ENCODE assay signal across 8 mouse cellular contexts in the genomic region with DNA sequence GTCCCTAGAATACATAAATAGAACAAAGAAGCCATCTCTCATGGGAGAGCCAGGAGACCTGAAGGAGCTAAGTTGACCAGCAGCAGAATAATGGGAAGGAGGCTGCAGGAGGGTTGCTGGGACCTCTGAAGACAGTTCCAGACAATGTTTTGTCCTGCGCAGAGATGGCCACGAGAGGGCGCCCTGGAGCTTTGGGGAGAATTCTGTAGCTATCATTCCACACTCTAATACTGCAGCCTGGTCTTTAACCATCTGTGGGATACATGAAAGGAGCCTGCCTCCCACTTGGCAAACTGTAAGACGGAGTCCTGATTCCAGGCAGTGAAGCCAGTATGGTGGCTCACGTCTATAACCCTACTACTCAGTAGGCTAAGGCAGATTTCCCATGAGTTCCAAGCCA. TPM values are rescaled to one million over a fixed set of nuclear protein-coding genes. Genes with fewer than 3 reads are reported as not detected.
A peak's percentile ranks its signal among the peaks of the same experiment; 100 is the strongest.
DNase-seq lines count a peak whose midpoint lies in the region; ATAC-seq and TF ChIP-seq lines count a peak whose summit lies in the region.

No protein-coding gene starts in this region.

- H3K4me2 ChIP-seq in kidney, embryonic 15.5 days, result no peak overlapping the region
- H3K4me2 ChIP-seq in neural tube, embryonic 11.5 days (ENCODE audit: low read depth), result no peak overlapping the region

- TF ChIP-seq CTCF in cerebellum, adult 2 months (IDR thresholded peaks at IDR 0.05; ENCODE audit: borderline replicate concordance, insufficient read depth, low read depth, low read length), result peak; percentile 87
- TF ChIP-seq CTCF in kidney, adult 2 months (conservative IDR thresholded peaks at IDR 0.05; ENCODE audit: insufficient read depth, insufficient read length, low read depth, low read length), result peak; percentile 84
- TF ChIP-seq CTCF in testis, adult 2 months (IDR thresholded peaks at IDR 0.05; ENCODE audit: control insufficient read depth, insufficient read depth, insufficient replicate concordance, low read depth, low read length), result peak; percentile 71; the same call in 1 of the 2 replicates

- H3K4me1 ChIP-seq in kidney, embryonic 15.5 days, result no peaks in the 10 kb centered on the region
- no peaks in the 10 kb centered on the region for H3K4me1 ChIP-seq in cerebellum, adult 2 months (ENCODE audit: control insufficient read depth, insufficient read depth, low read length)
- no peaks in the 10 kb centered on the region for H3K4me1 ChIP-seq in kidney, adult 2 months (ENCODE audit: control insufficient read depth, insufficient read depth, low read length)
- peaks cover 6% of the 10 kb centered on the region; the same call in 1 of the 2 replicates for H3K4me1 ChIP-seq in limb, embryonic 10.5 days
- H3K4me1 ChIP-seq in neural tube, embryonic 11.5 days (ENCODE audit: control insufficient read depth, insufficient read depth, low read length), result no peaks in the 10 kb centered on the region
- H3K4me1 ChIP-seq in testis, adult 2 months (ENCODE audit: control insufficient read depth, insufficient read depth, low read length), result no peaks in the 10 kb centered on the region

- no peak overlapping the region for H3K27ac ChIP-seq in kidney, embryonic 15.5 days
- H3K27ac ChIP-seq in cerebellum, adult 2 months (ENCODE audit: insufficient read depth, low read length), result no peak overlapping the region
- no peak overlapping the region for H3K27ac ChIP-seq in kidney, adult 2 months (ENCODE audit: insufficient read depth, low read depth, low read length)
- no peak overlapping the region for H3K27ac ChIP-seq in limb, embryonic 10.5 days
- no peak overlapping the region for H3K27ac ChIP-seq in neural tube, embryonic 11.5 days (ENCODE audit: low read depth, low read length)
- H3K27ac ChIP-seq in testis, adult 2 months (ENCODE audit: control insufficient read depth, insufficient read depth, low read depth, low read length), result no peak overlapping the region

- no peak; the same call in 1 of the 2 replicates for ATAC-seq in kidney, embryonic 15.5 days (replicated peaks; ENCODE audit: low FRiP score)
- ATAC-seq in frontal cortex, adult (ENCODE audit: low TSS enrichment), result peak; percentile 77
- ATAC-seq in neural tube, embryonic 11.5 days (ENCODE audit: insufficient read depth, low FRiP score, low TSS enrichment), result no peak

- no peak for TF ChIP-seq POLR2A in cerebellum, adult 2 months (IDR thresholded peaks at IDR 0.05; ENCODE audit: borderline replicate concordance, insufficient read depth, low read length)
- TF ChIP-seq POLR2A in kidney, adult 2 months (IDR thresholded peaks at IDR 0.05; ENCODE audit: low read depth, low read length), result no peak
- TF ChIP-seq POLR2A in testis, adult 2 months (IDR thresholded peaks at IDR 0.05; ENCODE audit: control insufficient read depth, low read depth, low read length), result no peak

- no peak overlapping the region for H3K9ac ChIP-seq in kidney, embryonic 15.5 days
- no peak overlapping the region for H3K9ac ChIP-seq in neural tube, embryonic 11.5 days (ENCODE audit: low read length)

- DNase-seq in kidney, adult 11 months, result peak; percentile 29
- DNase-seq in cerebellum, adult 2 months, result peak; percentile 69 to 84
- peak; percentile 62 for DNase-seq in kidney, adult 2 months
- DNase-seq in limb, embryonic 10.5 days (ENCODE audit: low spot score), result peak; percentile 89
- DNase-seq in neural tube, embryonic 11.5 days (ENCODE audit: low spot score), result peak; percentile 80

- H3K4me3 ChIP-seq in kidney, embryonic 15.5 days (replicated peaks), result no peak overlapping the region
- no peak overlapping the region for H3K4me3 ChIP-seq in cerebellum, adult 2 months (replicated peaks; ENCODE audit: insufficient read depth, low read depth, low read length)
- no peak overlapping the region for H3K4me3 ChIP-seq in kidney, adult 2 months (ENCODE audit: insufficient read depth, low read depth, low read length)
- no peak overlapping the region for H3K4me3 ChIP-seq in limb, embryonic 10.5 days
- no peak overlapping the region for H3K4me3 ChIP-seq in neural tube, embryonic 11.5 days (ENCODE audit: low read depth, low read length)
- H3K4me3 ChIP-seq in testis, adult 2 months (ENCODE audit: control insufficient read depth, low read depth, low read length), result no peak overlapping the region

- H3K9me3 ChIP-seq in kidney, embryonic 15.5 days (replicated peaks), result no peaks in the 10 kb centered on the region
- H3K9me3 ChIP-seq in limb, embryonic 10.5 days (replicated peaks), result no peaks in the 10 kb centered on the region
- H3K9me3 ChIP-seq in neural tube, embryonic 11.5 days (ENCODE audit: control insufficient read depth, low read length), result no peaks in the 10 kb centered on the region

- 0 out of 2 replicates have a peak, but pooled peaks cover 3% of the 10 kb centered on the region for H3K27me3 ChIP-seq in kidney, embryonic 15.5 days
- H3K27me3 ChIP-seq in cerebellum, adult 2 months (ENCODE audit: control insufficient read depth, insufficient read depth, low read length), result no peaks in the 10 kb centered on the region
- H3K27me3 ChIP-seq in kidney, adult 2 months (replicated peaks; ENCODE audit: control insufficient read depth, insufficient read depth, low read length), result no peaks in the 10 kb centered on the region
- H3K27me3 ChIP-seq in limb, embryonic 10.5 days (ENCODE audit: low read depth, poor library complexity, severe bottlenecking), result peaks cover 16% of the 10 kb centered on the region
- H3K27me3 ChIP-seq in neural tube, embryonic 11.5 days (ENCODE audit: control insufficient read depth, insufficient read depth, low read length), result no peaks in the 10 kb centered on the region
- no peaks in the 10 kb centered on the region for H3K27me3 ChIP-seq in testis, adult 2 months (ENCODE audit: control insufficient read depth, insufficient read depth, low read length)

- H3K36me3 ChIP-seq in kidney, embryonic 15.5 days, result no peaks in the 10 kb centered on the region
- no peaks in the 10 kb centered on the region for H3K36me3 ChIP-seq in kidney, adult 2 months (ENCODE audit: control insufficient read depth, insufficient read depth, low read length)
- no peaks in the 10 kb centered on the region for H3K36me3 ChIP-seq in limb, embryonic 10.5 days
- H3K36me3 ChIP-seq in neural tube, embryonic 11.5 days (ENCODE audit: control insufficient read depth, insufficient read depth, low read length), result no peaks in the 10 kb centered on the region
- no peaks in the 10 kb centered on the region for H3K36me3 ChIP-seq in testis, adult 2 months (ENCODE audit: control insufficient read depth, insufficient read depth, low read length)

- 26% methylated on average over 5 of the region's 5 CpGs for WGBS in kidney, embryonic 15.5 days
- 15% methylated on average over 5 of the region's 5 CpGs for WGBS in cerebellum, adult 2 months
- 30% methylated on average over 5 of the region's 5 CpGs for WGBS in kidney, adult 2 months
- 31% methylated on average over 5 of the region's 5 CpGs for WGBS in limb, embryonic 10.5 days
- 24% methylated on average over 5 of the region's 5 CpGs for WGBS in neural tube, embryonic 11.5 days

RNA-seq across cellular contexts. Expression of gene Frrs1l, which starts 27.0 kb away (rescaled TPM):
- 0.30 and 0.39 TPM in 2 replicates for polyA plus RNA-seq in kidney, embryonic 15.5 days (2015; fragmentation: Nextera tagmentation; extraction: Ambion mirVana)
- polyA plus RNA-seq in cerebellum, adult 2 months (2012; rRNA removed), result 102 and 111 TPM in 2 replicates
- polyA plus RNA-seq in kidney, adult 2 months (2012; rRNA removed), result 0.02 and 0.03 TPM in 2 replicates
- 0.09 and 0.20 TPM in 2 replicates for polyA plus RNA-seq in limb, embryonic 10.5 days (2016; fragmentation: Nextera tagmentation; extraction: Ambion mirVana)
- polyA plus RNA-seq in neural tube, embryonic 11.5 days (2014; fragmentation: Nextera tagmentation; extraction: Ambion mirVana), result 6.1 and 7.2 TPM in 2 replicates
- polyA plus RNA-seq in testis, adult 2 months (2012; rRNA removed), result 0.51 and 0.58 TPM in 2 replicates

Comparison
In these comparisons a context has a peak if more than half of its experiments do, and no peak if none do; other contexts are left out.
1. DNase-seq: peak in every context shown above with its lines; median percentile 89 in limb, embryonic 10.5 days; 80 in neural tube, embryonic 11.5 days; 76 in cerebellum, adult 2 months; 62 in kidney, adult 2 months; 29 in kidney, adult 11 months.
2. RNA of gene Frrs1l, which starts 27.0 kb away (polyA plus RNA-seq): 102 to 111 TPM in cerebellum, adult 2 months; 6.1 to 7.2 TPM in neural tube, embryonic 11.5 days, 0.51 to 0.58 TPM in testis, adult 2 months, 0.30 to 0.39 TPM in kidney, embryonic 15.5 days, 0.09 to 0.20 TPM in limb, embryonic 10.5 days and 0.02 to 0.03 TPM in kidney, adult 2 months; every median in the first group is over 10 times any median in the second.
3. Peak in every context shown above with its lines, with median percentiles within 50 percentile points of each other: CTCF ChIP-seq.